Mouse (Mus musculus) forebrain, embryonic 10.5 days (tissue): ENCODE data around the gene Wdr47. TPM values are rescaled to one million over a fixed set of nuclear protein-coding genes. Genes with fewer than 3 reads are reported as not detected.
"Not testable (repeated sequence)": the region's sequence is repeated elsewhere in the genome, so short reads cannot be mapped to it uniquely, and the experiment has no call there.

Experiments used
- DNase-seq: peaks from one replicate; pipeline ENCODE4 v3.0.0-alpha.2; 2017; ENCODE audit warnings: low spot score; ENCODE audit errors: extremely low spot score
- H3K27ac ChIP-seq: fragments of 300-500 bp; sonication (generic); 2 replicates; pipeline ENCODE4 v1.5.1; 2016; ENCODE audit warnings: mild to moderate bottlenecking
- H3K27me3 ChIP-seq: fragments of 300-500 bp; sonication (generic); 2 replicates; pipeline ENCODE4 v1.6.1; 2016; ENCODE audit warnings: mild to moderate bottlenecking; ENCODE audit not compliant: poor library complexity, severe bottlenecking
- H3K36me3 ChIP-seq: fragments of 300-500 bp; sonication (generic); replicated peaks from 2 replicates; pipeline ENCODE4 v1.6.1; 2016; ENCODE audit warnings: mild to moderate bottlenecking, moderate library complexity
- H3K4me1 ChIP-seq: fragments of 300-500 bp; sonication (generic); 2 replicates; pipeline ENCODE4 v1.6.1; 2016
- H3K4me3 ChIP-seq: fragments of 300-500 bp; sonication (generic); 2 replicates; pipeline ENCODE4 v1.5.1; 2016; ENCODE audit warnings: mild to moderate bottlenecking, moderate library complexity
- H3K9me3 ChIP-seq: fragments of 300-500 bp; sonication (generic); 2 replicates; pipeline ENCODE4 v1.6.1; 2016; ENCODE audit warnings: mild to moderate bottlenecking, moderate library complexity
- WGBS: fragments of 180-500 bp; shearing (Covaris S2); methylation state at CpG from one replicate; pipeline ENCODE4 v1.1.7; 2016; 5-methylcytosine and 5-hydroxymethylcytosine counted together
- polyA plus RNA-seq: library from polyadenylated mRNA; unstranded; fragments of >200 nt; fragmentation: Nextera tagmentation; extraction: Ambion mirVana; gene quantifications from 2 replicates; pipeline ENCODE4 v1.2.1, GENCODE M21; 2016

Wdr47 gene
- polyA plus RNA-seq = 14.9 TPM in 2 replicates

DNA sequence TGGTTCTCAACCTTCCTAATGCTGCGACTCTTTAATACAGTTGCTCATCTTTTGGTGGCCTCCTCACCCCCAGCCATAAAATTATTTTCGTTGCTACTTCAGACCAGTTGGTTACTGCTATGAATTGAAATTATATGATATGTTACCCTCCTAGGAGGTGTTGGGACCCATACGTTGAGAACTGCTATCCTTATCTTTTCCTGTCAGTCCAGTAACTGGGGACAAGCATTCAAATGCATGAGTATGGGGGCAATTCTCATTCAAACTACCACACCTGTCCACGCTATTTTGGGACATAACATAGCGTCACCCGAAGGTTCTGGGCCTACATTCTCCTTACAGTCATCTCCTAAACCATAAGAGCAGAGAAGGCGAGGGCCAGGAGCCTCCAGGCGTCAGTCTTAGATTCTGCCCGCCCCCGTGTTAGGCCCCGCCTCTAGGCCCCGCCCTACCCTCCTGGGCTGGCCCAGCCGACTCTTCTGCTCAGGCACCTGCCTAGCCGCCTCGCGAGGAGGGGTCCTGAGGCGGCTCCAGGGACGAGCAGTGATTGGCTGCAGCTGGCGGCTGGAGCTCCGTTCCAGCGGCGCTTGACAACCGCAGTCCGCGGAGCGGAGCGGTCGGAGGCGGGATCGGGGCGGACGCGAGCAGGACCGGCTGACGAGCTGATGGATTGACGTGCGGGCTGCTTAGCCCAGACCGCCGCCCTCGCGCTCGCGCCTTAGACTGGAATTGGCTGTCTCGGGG is at the start of gene Wdr47:
Wdr47 (plus strand) TSS at position 494 of the 744 bp plus-strand sequence.
- peak within 1 kb of the TSS; percentile 88 for H3K27ac ChIP-seq
- no peaks in the 10 kb centered on the region for H3K36me3 ChIP-seq
- peak within 1 kb of the TSS; percentile 99 for H3K4me3 ChIP-seq
- peak; percentile 96 for DNase-seq
- H3K4me1 ChIP-seq = peaks cover 30% of the 10 kb centered on the region
- no peaks in the 10 kb centered on the region for H3K27me3 ChIP-seq
- WGBS = 6% methylated on average over 44 of the region's 44 CpGs
- no peaks in the 10 kb centered on the region for H3K9me3 ChIP-seq

DNA sequence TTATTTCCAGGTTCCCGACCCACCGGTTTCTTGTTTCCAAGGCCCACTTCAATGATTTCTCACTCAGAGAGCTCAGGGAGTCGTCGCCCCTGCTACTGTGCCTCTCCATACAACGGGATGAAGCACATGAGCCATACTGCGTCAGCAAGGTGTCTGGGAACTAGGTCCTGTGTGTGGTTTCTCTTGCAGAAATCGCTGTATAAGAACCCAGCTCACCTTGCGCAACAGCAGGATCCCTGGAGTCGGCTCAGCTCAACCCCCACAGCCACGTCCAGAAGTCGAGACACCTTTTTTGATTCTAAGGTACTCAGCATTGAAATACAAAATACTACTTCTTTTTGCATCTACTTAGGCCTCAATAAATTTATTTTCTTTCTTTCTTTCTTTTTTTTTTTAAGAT is 48.8 kb upstream of the Wdr47 start:
- Histone ChIP-seq H3K4me3 (no peak overlapping the region), H3K27me3 (no peaks in the 10 kb centered on the region), H3K27ac (no peak overlapping the region), H3K36me3 (no peaks in the 10 kb centered on the region), H3K9me3 (peaks cover 3% of the 10 kb centered on the region; the same call in 1 of the 2 replicates), H3K4me1 (peaks cover 5% of the 10 kb centered on the region)
- DNase-seq = no peak
- WGBS = 85% methylated on average over 11 of the region's 11 CpGs

DNA sequence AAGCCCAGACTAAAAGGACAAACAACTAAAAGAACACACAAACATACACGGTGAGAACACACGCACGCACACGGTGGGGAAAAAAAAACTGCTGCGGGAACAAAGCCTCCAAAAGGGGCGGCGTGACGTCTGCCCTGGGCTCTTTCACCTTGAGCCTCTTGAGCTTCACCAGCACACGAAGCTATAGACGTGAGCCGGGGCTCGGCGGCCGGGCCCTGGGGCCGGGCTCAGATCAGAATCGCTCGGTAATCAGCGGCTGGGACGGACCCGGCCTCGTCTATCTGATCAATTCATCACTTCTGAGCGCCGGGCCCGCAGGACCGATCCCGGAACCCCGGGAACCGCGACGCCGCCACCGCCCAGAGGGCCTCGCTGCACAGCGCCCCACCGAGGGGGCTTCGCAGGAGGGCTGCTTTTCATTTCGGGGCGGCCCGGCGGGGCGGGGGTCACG is 36.9 kb upstream of the Wdr47 start:
- H3K9me3 ChIP-seq = no peaks in the 10 kb centered on the region
- peaks cover 9% of the 10 kb centered on the region for H3K4me1 ChIP-seq
- WGBS = under 1% methylated on average over 41 of the region's 42 CpGs
- no peaks in the 10 kb centered on the region for H3K27me3 ChIP-seq
- H3K36me3 ChIP-seq = peaks cover 25% of the 10 kb centered on the region
- no peak for DNase-seq
- H3K4me3 ChIP-seq = peak overlapping the region; percentile 88
- H3K27ac ChIP-seq = peak overlapping the region; percentile 97

DNA sequence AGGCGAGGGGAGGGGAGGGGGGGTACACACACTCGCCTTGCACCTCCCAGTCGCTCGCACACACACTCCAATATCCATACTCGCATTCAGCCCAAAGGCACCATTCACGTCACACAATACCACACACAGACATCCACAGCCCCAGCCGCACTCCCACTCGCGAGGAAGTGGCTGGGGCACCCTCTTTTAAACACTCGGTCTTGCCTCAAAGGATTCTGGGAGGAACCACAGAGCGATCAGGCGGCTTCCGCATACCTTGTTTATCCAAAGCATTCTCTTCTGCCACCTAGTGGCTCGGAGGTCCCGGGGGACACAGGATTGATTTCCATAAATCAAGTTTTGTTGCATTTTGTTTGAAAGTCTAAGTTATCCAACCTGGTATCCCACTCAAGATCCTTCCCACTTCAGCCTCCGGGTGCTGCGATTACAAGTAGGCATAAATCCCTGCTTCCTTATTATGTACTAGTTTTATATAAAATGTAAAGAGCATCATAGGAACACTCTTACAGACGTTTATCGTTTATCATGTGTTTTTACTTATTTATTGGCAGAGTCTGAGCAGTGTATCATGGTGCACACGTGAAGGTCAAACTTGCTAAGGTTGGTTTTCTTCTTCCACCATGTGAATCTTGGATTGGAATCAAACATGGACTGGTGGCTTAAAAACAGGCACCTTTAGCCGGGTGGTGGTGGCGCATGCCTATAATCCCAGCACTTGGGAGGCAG is 36.3 kb upstream of the Wdr47 start:
- Histone ChIP-seq H3K4me3 (peak overlapping the region; percentile 88), H3K27ac (peak overlapping the region; percentile 97), H3K4me1 (peaks cover 9% of the 10 kb centered on the region), H3K36me3 (peaks cover 31% of the 10 kb centered on the region), H3K27me3 (no peaks in the 10 kb centered on the region), H3K9me3 (no peaks in the 10 kb centered on the region)
- 20% methylated on average over 20 of the region's 22 CpGs for WGBS
- peak; percentile 90 for DNase-seq

DNA sequence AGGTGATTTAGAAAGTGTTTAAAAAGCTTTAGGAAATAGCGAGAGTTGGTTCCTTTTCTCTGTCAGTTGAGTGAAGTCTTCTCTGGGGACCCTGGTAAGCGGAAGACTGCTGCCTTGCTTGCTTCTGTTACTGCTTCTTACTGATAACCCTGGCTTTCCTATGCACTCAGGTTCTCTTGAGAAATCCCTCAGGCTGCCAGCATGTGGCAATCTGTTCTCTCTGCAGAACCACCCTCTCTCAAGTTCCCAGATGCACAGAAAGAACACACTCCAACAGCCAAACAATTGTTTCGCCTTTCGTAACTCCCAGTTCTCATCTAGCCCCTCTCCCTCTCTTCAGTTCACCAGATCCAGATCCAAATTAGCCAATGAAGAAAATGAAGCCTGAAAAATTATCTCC is 33.2 kb upstream of the Wdr47 start:
- Histone ChIP-seq H3K4me3 (no peak overlapping the region), H3K27me3 (no peaks in the 10 kb centered on the region), H3K27ac (no peak overlapping the region), H3K9me3 (no peaks in the 10 kb centered on the region), H3K4me1 (peaks cover 26% of the 10 kb centered on the region), H3K36me3 (peaks cover 37% of the 10 kb centered on the region)
- 88% methylated on average over 4 of the region's 4 CpGs for WGBS
- no peak for DNase-seq

DNA sequence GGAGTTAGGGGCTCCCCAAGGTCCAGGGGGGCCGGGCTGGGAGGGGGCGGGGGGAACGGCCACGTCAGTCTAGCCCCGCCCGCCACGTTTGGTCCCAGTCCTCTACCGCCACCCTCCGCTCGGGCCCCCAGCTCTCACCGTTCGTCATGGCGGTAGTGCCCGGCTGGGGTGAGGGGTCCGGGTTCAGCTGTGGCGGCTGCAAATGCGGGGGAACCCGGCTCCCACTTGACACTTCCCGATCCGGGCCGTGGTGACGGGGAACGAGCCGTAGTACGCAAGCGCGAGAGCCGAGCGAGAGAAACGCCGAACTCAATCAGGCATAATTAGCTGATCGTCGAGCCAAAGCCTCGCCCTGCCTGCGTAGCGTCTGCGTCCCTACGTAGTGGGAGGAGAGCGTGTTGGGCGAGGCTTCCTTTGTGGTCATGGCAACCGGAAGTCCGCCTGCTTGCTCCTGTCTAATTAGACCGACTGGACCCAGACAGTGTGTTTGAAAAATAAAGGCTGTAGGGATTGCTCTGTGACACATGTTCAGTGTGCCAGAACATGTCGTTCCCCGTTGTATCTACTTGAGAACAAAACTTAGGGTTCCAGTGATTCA is 28.8 kb upstream of the Wdr47 start, which contains the start of gene Tmem167b:
Tmem167b (minus strand) TSS at position 334 of the 598 bp plus-strand sequence.
- Histone ChIP-seq H3K4me1 (peaks cover 25% of the 10 kb centered on the region), H3K27me3 (no peaks in the 10 kb centered on the region), H3K27ac (peak within 1 kb of the TSS; percentile 91), H3K9me3 (no peaks in the 10 kb centered on the region), H3K4me3 (peak within 1 kb of the TSS; percentile 92), H3K36me3 (peaks cover 31% of the 10 kb centered on the region)
- WGBS = under 1% methylated on average over 45 of the region's 45 CpGs
- DNase-seq = peak; percentile 97

DNA sequence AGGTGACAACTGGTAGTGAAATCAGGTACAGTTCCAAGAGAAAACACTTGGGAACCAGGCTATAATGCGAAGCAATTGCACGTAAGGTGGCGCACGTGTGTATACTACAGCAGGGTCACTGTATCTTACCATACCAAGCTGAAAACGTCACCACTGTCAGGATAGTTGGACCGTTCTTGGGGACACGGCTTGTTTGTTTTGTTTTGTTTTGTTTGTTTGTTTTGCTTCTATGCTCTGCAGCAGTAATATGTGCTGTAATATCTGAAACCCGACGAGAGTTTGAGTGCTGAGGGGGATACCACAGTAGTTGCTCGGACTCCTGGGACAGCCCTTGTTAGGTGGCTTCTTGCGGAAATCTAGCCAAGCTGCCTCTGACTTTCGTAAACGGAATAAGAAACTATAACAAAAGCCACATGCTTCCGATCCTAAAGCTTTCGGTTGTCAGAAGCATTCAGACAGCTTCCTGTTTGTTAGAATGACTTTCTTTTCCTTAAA is 28.3 kb upstream of the Wdr47 start:
- Histone ChIP-seq H3K27me3 (no peaks in the 10 kb centered on the region), H3K4me3 (peak overlapping the region; percentile 92), H3K4me1 (peaks cover 31% of the 10 kb centered on the region), H3K9me3 (no peaks in the 10 kb centered on the region), H3K36me3 (peaks cover 26% of the 10 kb centered on the region), H3K27ac (peak overlapping the region; percentile 91)
- DNase-seq = no peak
- 16% methylated on average over 15 of the region's 15 CpGs for WGBS

DNA sequence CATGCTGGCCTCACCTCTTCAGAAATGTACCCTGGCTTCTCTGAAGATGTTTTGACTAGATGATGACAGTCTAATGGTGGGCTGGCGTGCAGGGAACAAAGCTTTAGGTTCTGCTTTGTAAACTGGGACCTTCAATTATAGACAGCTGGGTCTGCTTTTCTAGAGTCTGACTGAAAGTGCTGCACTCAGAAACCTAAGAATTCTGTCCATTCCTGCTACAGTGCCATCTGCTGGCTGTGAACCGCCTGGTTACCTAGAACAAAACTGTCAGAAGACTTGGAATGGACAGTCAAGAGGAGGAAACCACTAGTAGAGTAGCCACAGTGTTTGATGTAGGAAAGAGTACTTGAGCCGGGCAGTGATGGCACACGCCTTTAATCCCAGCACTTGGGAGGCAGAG is 27.8 kb upstream of the Wdr47 start:
- peaks cover 35% of the 10 kb centered on the region for H3K4me1 ChIP-seq
- peak overlapping the region; percentile 92 for H3K4me3 ChIP-seq
- 9% methylated on average over 4 of the region's 4 CpGs for WGBS
- H3K27me3 ChIP-seq = no peaks in the 10 kb centered on the region
- H3K9me3 ChIP-seq = no peaks in the 10 kb centered on the region
- peak; percentile 78 for DNase-seq
- H3K36me3 ChIP-seq = peaks cover 21% of the 10 kb centered on the region
- H3K27ac ChIP-seq = peak overlapping the region; percentile 91

DNA sequence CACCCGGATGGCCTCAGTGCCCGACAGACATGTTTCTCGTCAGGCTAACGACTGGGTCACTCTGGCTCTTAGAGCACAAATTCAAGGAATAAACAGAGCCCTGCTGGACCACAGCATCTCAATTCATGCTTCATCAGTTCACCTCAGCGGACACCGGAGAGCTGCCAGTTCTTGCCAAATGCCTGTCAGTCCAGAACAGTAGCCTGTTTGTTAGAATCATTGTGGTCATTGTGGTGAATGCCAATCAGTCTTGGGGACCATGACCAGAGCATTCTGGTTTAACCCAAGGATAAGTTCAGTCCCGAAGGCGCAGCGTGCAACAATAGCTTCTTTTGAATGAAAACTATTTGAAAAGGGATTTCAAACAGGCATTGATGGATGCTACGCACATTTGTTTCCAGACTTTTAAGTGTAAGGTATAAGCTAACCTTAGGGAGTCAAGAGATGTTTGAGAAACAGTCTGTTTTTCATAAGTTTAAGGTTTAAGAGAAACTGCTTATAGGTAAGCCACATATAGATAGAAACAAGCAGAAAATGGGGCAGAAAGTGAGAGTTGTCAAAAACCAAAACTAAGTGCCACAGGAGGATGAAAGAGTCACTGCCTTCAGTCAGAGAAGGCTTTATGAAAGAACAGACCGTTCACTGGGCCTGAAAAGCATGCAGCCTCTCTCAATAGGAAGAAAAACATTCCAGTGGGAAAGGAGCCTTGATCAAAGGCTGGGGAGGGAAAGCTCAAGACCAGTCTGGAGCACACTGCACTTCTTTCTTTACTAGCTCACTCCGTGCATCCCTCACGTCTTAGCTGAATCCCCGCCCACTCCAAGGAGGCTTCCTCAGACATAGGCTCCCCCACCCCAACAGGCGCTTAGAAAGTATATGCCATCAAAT is 22.8 kb upstream of the Wdr47 start:
- Histone ChIP-seq H3K27me3 (no peaks in the 10 kb centered on the region), H3K9me3 (no peaks in the 10 kb centered on the region), H3K27ac (peak overlapping the region; percentile 83), H3K4me3 (peak overlapping the region; percentile 18; the same call in 1 of the 2 replicates), H3K4me1 (peaks cover 40% of the 10 kb centered on the region), H3K36me3 (no peaks in the 10 kb centered on the region)
- DNase-seq = peak; percentile 45
- WGBS = 13% methylated on average over 15 of the region's 15 CpGs

DNA sequence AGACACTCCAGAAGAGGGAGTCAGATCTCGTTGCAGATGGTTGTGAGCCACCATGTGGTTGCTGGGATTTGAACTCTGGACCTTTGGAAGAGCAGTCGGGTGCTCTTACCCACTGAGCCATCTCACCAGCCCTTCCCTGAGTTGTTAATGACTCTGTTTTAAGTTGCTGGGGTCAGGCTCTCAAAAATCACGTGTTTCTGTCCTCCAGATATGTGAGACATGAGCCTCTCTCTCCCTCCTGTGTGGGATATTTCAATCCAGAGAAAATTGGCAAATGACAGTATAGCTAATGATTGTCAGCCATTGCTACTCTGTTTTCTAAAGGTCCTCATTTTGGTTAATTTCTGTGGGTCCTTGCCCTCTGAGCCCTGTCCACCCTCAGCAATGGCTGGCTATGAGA is 21.4 kb upstream of the Wdr47 start:
- H3K27ac ChIP-seq, DNase-seq, H3K36me3 ChIP-seq, H3K27me3 ChIP-seq, H3K9me3 ChIP-seq, H3K4me3 ChIP-seq: not testable (repeated sequence)
- WGBS = 62% methylated on average over 3 of the region's 3 CpGs
- peaks cover 45% of the 10 kb centered on the region for H3K4me1 ChIP-seq

DNA sequence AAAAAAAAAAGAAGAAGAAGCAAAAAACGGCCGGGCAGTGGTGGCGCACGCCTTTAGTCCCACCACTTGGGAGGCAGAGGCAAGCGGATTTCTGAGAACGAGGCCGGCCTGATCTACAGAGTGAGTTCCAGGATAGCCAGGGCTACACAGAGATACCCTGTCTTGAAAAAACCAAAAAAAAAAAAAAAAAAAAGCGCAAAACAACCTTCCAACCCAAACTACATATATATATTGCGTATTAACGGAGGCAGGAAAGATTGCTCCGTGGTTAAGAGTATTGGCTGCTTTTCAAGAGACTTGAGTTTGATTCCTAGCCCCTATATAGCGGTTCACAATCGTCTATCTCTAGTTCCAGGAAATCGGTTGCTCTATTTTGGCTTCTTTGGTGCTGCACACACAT is 20.3 kb upstream of the Wdr47 start:
- H3K27me3 ChIP-seq = no peaks in the 10 kb centered on the region
- H3K27ac ChIP-seq = no peak overlapping the region
- no peak overlapping the region for H3K4me3 ChIP-seq
- no peaks in the 10 kb centered on the region for H3K9me3 ChIP-seq
- 87% methylated on average over 14 of the region's 14 CpGs for WGBS
- DNase-seq = no peak
- H3K36me3 ChIP-seq = peaks cover 3% of the 10 kb centered on the region
- H3K4me1 ChIP-seq = peaks cover 45% of the 10 kb centered on the region
